Mouse (Mus musculus) lung, postnatal 14 days (tissue): ENCODE results near the gene Zfp467.

Experiments used
- DNase-seq: peaks from one replicate; pipeline ENCODE4 v3.0.0; 2021

Zfp467 gene

GRCm38 (mm10) chr6:48409726-48410343, 35.8 kb downstream of the Zfp467 start:
- DNase-seq, result no peak

GRCm38 (mm10) chr6:48404071-48404470, 41.6 kb downstream of the Zfp467 start:
- no peak for DNase-seq

- no peak for DNase-seq
These were observed 45.7 kb downstream of the Zfp467 start for GRCm38 (mm10) chr6:48399906-48400305.

DNA sequence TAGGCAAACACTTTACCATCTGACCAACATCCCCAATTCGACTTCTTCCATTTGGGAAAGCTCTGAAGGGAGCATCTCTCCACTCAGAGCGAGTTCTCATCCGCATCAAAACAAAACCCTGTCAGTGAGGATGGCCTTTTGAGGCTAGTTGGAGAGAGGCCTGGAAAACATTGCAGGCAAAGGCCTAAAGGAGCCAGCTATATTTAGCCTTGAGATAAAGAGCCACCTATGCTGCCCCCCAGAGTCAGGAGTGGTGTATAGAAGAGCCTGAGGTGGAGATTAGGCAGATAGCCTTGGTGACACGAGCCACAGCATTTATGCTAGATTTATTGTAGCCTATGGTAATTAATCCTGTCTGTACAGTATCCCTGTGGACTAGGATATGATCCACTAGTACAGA, 48.3 kb downstream of the Zfp467 start:
- DNase-seq, result peak; percentile 31

DNA sequence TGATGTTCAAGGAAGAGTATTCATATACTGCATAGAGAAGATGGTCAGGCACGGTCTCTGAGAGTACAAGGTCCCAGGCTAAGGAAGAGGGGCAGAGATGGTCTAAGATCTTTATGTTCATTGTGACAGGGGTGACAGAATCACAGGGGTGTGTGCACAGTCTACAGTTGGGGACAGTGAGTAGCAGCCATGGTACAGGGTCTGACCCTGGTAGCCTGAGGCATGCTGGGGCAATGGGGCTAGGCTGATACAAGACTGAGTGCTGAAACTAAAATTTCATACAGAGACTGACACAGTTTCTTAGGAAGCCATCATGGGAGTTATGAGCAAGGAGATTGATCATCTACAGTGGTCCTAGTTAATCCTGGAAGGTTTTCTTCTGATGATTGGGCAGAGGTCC, 48.9 kb downstream of the Zfp467 start:
- no peak for DNase-seq

- no peak for DNase-seq
These were observed 49.5 kb downstream of the Zfp467 start for GRCm38 (mm10) chr6:48396008-48396595.

- peak; percentile 86 for DNase-seq
These were observed 50.3 kb downstream of the Zfp467 start, which contains the start of gene Krba1 for GRCm38 (mm10) chr6:48395105-48396007. Krba1 (plus strand) TSS chr6:48395586.

- DNase-seq, result no peak
These were observed 51.8 kb downstream of the Zfp467 start for GRCm38 (mm10) chr6:48393811-48394210.

DNA sequence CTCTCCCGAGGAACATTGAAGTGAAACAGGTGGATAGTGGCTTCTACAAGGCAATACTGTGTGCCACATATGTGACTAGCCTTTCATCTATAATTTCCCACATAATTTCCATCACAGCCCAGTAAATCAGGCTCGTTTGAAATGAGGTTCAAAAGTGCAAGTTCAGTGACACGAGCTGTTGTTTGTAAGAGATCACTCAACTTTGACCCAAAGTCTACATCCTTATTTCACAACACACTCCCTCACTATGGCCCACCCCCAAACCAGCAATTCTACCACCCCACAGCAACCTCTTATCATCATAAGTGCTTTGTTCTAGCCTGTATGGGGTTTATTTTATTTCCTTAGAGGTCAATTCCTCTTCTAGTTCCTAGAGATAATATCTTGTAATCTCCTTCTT, 57.4 kb downstream of the Zfp467 start:
- DNase-seq, result no peak
